Mouse (Mus musculus) lung, adult 18-20 months (tissue): Measurements from ENCODE around the gene Gm37240.

Source experiments
- DNase-seq, 2 experiments: peaks; one replicate each; pipeline ENCODE4 v3.0.0; 2022; ENCODE audit warnings: mixed read lengths in 2 of 2

The Gm37240 gene

DNA sequence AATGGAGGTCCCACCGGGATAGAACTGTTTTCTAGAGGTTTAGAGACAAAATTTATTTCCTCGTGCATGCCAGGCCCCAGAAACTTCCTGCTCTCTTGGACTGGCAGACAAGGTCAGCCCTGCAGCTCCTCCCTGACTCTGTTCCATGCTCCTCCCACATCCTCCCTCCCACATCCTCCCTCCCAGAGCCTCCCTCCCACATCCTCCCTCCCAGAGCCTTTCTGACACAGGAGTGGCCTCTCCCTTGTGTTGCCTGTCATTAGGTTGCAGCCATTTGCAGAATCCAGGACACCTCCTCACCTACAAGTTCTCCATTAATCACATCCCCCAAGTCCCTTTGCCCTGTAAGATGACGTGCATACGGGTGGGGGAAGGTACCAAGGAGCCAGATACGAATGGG is 404.7 kb downstream of the Gm37240 start:
- DNase-seq = peak; percentile 3 to 9

DNA sequence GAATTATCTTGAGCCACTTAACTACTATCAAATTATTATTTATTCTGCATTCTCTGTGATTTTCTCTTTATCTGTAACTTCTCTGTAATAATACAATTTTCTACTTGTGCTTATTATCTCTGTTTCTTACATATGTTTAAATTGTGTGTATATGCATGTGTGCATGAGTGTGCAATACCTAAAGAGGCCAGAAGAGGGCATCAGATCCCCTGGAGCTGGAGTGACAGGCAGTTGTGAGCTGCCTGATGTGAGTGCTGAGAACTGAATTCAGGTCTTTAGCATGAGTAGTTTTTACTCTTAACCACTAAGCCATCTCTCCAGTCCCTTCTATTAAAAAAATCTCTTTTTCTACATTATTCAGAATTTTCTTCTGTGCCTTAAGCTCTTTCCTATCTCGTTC is 406.7 kb downstream of the Gm37240 start:
- DNase-seq = no peak

DNA sequence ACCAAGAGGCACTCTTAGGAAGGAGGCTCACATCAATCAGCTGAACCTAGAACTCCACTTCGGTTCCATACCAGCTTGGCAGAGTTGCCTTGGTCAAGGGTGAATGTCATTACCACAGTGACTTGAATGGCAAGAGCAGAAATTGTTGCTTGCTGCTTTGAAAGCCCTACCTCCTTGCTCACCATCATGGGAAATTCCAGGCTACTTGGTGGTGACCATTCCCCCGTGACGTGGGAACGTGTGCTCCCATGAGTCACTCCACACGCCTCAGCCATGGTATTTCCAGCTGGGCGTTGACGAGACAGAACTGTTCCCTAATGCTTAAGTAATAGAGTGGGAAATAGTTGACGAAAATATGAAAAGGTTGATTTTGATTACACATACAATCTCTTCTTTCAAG is 408.6 kb downstream of the Gm37240 start:
- DNase-seq = no peak

DNA sequence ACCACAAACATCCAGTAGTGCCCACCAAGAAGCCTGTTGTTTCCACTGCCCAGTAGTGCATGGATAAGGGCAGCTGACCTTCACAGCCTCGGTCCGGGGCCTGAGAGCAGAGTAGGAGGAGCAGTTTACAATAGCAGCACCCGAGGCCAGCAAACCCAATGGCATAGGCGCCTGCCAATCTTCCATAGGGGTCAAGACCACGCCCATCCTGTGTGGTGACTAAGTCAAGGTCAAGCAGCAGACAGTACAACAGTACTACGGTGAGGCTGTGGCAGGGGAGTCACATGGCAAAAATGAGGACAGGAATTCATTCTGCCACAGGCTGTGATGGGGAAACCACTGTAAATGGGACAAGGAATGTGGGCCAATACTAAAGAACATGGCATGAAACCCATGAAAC is 417.6 kb downstream of the Gm37240 start:
- DNase-seq = no peak

DNA sequence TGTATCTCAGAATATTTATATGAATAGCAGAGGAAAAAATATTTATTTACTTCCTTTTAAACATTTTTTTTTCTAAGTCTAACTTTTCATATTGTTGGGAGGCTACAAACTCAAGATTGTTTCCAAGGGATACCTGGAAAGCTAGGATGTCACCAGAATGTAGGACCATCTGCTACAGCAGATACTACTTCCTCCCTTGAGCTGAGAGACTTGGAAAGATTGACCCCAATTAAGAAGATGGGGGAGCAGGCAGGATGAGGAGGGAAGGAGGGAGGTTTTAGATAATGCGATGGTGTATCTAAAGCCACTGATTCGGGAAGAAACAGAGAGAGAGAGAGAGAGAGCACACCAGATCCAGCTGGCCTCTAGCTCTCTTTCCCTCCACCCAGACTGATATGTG is 418.3 kb downstream of the Gm37240 start:
- DNase-seq = no peak

DNA sequence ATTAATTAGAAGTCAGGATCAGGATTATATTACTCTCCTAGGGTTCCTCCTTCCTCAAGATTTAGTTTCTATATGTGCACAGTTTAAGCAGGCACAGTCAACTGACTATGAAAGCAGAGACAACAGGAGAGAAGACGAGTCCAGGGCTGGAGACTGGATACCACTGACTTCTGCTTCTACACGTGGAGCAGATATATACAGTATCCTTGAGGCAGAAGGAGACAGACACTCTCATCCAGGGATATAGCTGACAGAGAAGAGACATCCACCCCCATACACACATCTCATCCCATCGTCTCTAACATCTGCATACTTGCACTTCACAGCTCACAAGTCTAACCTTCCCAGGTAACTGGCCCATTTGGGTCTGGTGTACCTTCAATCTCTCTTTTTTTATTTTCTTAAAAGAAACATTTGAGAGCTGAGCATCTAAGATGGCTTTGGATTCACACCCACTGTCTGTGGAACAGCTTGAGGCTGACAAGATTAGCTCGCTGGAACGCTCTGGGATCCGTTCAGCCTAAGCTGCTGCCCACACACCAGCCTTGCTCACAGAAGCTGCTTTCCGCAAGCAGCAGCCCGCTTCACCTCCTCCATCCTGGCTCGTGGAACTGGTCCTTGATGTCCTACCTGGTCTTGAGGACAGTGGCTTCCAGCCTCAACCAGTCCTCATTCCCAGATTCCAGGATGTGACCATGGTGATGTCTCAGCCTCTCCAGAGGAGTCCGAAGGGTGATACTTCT is 421.9 kb downstream of the Gm37240 start:
- no peak for DNase-seq

DNA sequence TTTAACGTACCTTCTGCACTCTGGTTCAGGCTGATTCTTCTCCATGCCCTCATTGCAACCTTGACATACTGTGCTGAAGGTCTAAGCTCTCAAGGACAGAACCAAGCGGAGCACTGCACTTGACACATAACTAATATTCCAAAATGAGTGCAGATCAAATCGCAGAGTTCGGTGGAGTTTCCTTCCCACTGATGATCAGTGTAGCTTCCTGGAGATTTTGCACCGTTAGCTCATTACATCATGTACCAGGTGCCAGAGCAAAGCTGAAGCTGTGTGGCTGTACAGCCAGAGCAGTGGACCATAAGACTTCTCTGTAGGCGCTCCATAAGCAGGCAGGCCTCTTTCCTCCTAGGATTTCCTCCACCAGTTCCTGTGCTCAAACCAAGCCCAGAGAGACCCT is 427.3 kb downstream of the Gm37240 start:
- DNase-seq = no peak

DNA sequence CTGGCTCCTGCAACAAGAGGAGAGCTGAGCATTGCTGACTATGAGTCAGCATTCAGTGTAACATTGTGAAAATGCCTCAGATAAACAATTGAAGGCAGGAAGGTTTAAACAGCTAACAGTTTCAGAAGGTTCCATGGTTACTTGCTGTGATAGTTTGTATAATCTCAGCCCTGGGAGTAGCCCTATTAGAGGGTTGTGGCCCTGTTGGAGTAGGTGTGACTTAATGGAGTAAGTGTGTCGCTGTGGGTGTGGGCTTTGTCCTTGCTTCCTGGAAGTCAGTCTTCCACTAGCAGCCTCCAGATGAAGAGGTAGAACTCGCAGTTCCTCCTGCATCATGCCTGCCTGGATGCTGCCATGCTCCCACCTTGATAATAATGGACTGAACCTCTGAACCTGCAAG is 430.3 kb downstream of the Gm37240 start:
- DNase-seq = no peak

DNA sequence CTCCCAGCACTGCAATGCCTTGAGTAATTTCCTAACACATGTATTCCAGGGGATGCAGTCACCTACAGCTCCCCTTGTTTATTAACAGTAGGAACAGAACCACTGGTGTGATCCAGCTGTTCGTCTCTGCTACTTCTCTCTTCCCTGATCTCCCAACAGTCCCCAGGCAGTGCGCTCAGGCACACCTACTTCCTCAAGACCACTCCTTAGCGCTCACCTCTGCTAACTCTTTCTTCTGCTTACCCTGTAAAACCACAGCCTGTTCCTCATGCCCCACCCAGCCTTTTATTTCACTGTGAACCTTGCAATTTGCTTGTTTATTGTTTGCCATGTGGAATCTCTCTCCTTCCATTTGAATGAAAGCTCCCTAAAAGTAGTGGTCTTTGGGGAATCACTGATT is 431.9 kb downstream of the Gm37240 start:
- no peak for DNase-seq

DNA sequence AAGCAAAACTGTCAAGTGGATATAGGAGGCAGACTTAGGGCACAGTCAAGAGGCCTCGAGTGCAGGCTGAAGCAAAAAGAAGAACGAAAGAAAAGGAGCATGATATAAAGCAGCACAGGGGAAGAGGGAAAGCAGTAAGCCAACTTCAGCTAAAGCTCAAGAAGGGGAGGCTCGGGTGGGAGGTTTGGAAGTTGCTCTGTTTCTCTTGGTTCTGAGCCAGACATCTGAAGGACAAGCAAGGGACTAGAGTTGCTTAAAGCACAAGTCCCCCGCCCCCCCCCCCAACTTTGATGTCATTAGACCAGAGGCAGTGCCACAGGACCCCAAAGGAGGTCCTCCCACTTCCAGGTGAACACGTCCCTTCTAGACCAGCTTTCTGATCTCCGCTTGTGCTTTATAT is 433.3 kb downstream of the Gm37240 start:
- DNase-seq = no peak

DNA sequence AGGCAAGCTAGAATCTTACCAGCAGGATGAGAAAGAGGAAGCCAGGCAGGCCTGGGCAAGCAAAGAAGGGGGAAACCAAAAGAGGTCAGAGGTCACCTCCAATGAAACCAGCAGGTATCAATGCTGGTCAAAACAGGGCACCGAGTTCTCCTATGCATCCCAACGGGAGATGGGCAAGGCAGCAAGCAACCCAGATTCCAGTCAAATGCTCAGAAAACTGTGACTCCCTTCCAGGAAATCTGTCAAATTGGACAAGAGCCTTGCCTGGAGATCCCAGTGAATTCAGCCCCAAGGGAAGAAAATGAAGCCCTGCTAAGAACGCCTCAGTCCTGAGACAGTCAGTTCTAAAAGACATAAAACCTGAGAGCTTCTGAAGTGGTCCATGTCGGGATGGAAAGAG is 437.9 kb downstream of the Gm37240 start:
- DNase-seq = no peak

DNA sequence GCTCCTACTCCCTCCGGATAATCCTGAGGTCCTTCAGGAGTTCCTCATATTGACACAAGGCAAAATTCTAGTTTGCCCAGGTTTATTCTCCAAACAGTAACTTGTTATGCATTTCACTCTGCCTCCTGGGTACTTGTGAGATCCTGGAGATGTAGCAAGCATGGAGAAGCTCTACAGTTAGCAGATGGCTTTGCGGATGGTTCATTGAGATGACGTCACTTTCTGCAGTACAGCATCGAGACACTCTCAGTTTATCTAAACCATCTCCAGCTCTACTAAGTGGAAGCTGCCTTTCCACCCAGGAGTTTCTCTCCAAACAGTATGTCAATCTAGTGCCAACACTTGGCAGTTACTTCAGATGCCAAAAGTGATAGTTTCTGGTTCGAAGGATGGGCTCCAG is 444.5 kb downstream of the Gm37240 start:
- no peak for DNase-seq

DNA sequence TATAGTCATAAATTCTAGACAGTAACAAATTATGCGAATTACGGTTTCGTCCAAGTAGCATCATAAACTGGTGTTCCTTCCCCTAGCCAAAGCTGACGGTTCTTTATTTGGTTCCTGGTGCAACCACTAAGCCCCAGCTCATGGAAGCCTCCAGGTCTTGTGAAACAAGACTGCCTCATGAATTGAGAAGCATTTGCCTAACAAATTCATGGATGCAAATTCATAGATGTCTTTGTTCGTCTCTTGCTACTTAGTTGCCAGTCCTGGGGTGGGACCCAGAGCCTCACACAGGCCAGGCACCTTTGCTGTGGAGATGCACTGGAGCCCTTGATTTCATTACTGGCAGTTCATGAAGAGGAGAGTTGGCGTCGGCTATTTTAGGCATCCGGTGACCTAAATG is 445.1 kb downstream of the Gm37240 start:
- no peak for DNase-seq

DNA sequence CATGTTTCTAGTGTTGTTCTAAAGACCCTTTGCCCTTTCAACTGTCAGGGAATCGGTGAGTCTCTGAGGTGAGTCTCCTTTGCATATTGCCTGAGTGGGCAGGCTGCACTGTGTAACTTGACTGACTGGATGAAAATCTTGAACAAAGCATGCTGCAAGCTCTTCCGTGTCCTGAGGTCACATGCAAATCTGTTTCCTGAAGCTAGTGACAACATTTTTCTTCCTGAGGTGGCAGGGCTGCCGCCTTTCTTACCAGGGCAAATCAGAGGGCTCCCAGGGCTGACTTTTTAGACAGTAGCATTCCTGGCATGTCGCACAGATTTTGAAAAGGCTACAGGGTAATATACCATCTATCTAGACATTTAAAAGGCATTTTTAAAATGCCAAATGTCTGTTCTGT is 451.9 kb downstream of the Gm37240 start:
- DNase-seq = no peak

DNA sequence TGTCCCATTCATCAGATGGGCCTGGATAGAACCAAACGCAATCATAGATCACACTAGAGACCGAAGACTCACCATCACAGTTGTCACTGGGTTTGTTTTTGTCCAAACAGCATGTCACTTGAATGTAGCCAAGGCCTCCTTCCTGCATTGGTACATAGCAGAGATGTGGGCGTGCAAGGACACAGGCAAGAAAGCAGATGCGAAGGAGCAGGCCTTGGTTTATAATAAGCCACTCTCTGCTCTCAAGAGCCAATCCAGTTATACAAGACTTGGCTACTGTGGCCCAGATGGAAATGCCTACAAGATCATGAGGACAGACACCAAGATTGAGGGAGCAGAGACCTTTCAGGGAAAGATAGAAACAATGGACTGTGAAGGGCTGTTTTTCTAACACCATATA is 456.1 kb downstream of the Gm37240 start:
- DNase-seq = no peak

DNA sequence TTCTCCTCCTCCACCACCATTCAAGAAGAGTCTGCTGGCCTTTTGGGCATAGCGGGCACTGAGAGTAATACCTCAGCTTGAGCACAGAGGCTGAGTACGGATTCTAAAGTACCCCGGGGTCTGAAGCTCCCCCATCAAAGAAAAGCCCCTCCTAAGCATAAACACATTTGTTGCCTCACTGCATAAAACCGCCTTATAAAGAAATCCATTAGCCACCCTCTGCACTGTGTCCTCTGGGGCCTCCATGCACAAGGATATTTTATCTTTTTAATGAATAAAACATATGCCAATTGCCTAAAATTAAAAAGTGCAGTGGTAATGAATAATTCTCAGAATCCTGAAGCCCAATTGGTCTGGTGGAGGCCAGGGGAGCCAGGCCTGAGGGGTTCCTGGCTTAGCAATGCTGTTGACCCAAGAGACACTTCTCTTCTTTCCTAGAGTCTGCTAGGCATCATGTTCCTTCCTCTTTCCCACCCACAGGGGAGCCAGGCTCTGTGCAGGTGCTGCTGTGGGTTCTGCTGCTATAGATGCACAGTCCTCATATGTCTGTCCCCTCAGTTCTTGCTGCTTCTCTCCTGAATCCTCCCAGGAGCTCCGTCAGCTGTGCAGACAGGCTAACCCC is 463.8 kb downstream of the Gm37240 start:
- DNase-seq = no peak

DNA sequence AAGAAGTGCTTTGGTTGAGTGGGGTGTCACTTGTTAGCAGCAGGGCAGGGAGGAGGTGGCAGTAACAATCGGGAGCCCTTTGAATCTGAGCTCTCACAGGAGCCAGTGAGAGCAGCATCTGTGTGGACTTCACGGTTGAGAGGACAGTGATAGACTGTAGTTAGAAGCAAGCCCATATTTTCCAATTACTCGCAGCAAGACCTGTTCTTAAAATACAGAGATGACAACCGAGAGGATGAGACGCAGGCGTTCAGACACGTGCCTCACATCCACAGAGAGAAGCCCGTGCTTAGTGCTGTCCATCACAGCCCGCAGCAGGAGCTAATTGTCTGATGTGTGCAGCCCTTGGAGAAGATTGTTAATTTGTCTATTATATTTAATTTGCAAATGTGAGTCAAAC is 465.9 kb downstream of the Gm37240 start:
- no peak for DNase-seq

DNA sequence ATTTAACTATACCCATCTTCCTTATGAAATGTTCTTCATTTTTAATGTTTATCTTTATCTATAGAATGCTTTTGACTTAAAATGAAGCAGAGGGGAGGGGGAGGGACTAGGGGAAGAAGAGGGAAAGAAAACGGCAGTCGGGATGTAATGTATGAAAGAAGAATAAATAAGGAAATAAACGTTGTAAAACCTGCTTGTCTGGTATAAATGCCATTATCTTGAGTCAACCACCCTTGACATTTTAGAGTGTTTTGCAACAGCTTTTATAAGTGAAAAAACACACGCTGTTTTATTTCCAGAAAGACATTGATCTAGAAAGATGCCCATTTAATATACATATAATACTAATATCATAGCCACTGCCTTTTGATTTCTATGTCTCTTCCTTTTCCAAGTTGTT is 469.7 kb downstream of the Gm37240 start:
- DNase-seq = no peak

DNA sequence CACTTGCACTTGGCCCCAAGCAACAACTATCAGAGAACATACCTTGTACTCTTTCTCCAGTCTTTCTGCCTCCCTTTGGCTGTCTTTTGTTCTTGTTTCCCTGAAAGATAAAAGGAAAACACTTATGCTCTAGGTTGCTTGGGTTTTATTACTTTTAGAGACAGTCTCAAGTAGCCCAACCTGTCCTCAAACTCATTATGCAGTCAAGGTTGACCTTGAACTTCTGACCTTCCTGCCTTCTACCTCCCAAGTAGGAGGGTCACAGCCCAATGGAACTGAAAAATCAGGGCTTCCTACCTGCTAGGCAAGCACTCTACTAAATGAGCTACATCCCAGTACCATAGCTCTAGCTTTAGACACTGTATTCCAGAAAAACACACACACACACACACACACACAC is 488.5 kb downstream of the Gm37240 start:
- no peak for DNase-seq

DNA sequence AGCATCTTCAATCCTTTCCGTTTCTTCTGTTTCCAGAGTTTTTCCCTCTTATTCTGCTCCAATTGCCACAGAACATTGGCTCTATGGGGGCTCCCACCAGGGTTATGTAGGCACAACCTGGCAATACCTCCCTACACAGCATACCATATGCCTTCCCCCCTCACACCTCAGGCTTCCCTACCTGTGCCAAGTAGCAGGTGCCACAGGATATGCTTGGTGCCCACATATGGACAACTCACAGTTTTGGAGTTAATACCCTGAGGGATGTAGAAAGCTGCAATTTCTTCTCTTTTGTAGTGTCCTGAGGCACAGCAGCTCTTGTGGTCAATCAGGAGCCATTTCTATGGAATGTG is 488.9 kb downstream of the Gm37240 start:
- no peak for DNase-seq

DNA sequence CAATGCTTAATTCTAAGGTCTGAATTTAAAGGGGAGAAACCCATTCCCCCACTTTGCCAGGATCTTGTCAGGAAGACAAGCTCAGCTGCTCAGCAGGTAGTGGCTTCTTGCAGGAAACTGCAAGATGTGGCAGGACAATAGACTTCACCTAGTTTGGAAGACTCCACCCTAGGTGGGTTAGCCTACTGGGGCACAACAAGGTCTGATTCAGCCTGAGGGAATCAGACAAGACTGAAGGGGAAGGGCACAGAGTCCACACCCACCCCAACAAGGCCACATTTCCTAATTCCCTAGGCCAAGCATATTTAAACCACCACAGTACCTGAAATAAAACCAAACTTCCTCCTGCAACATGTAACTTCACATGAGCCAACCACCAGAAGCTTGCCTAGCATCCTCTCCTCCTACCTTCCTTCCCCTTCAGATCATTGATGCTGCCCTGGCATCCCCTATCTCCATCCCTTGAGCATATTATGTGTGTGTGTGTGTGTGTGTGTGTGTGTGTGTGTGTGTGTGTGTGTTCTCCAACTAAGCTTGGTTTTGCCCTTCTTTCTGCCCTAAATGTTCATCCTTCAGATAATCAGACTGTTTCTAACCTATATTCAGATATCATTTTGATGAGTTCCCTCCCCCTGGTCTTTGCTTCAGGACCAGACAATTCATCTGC is 489.4 kb downstream of the Gm37240 start:
- DNase-seq = no peak

DNA sequence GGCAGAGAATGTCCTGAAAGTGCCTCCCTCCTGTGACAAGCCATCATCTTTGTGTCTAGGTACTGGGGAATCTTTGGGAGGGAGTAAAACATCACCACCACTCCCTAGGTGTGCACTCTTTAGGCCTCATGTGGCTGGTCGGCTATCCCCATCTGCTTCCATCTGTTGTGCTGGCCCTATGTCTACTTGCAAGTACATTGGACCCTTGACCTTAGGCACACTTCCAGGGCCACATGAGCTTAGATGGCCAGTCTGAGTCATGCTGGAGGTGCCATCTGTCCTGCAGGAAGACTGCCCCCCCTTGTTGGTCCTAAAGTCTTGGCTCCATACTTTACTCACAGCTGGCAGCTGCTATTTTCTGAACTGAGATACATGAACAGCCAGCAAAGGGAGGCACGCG is 493.9 kb downstream of the Gm37240 start:
- no peak for DNase-seq

DNA sequence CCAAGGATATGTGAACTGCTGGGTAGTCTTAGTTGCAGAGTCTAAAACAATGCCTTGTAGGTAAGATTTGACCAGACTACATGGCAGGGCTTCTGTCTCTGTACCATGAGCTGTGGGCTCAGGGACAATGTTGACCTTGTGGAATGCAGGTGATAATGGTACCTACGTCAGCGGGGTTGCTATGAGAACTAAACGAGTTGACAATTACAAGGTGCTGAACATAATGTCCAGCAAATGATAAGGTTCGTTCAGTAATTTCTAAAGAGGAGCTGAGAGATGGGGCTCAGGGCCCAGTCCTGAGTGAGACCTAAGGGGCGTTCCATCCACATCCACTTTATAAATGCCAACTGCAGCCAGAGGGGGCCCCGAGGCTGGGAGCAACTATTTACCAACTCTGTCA is 495.6 kb downstream of the Gm37240 start:
- no peak for DNase-seq

DNA sequence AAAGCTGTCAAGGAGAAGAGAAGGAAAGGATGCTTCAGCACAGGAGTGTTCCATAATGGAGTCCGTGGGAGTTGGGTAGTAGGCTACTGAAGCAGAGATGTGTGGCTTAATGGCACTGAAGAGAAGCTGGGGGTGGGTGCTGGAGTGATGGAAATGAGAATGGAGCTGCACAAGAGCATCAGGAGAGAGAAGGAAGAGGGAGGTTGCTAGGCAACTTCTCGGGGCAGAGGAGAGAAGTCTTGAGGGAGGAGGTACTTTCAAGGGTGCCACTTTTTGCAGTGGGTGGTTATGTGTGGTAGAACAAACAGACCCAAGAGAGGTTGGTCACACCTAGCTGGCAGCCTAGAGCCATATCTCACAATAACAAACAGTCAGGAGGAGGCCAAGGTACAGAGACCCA is 496.2 kb downstream of the Gm37240 start:
- DNase-seq = peak; percentile 7 to 30

DNA sequence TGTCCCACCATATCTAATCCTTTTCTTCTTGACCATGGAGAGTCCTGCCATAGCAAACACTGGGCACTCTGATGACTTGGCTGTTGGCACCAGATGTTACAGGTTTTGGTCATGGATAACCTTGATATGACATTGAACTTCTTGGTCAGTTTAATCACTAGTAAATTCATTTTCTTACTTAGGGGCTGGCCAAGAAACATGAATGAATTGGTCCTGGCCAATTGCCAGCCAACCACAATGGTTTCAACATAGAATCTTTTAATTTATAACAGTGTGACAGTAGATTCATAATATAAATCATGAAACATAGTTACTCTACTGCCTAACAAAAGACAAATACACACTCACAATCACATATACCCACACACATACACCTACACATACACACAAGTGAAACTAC is 501.9 kb downstream of the Gm37240 start:
- no peak for DNase-seq
